9 mouse cellular contexts compared by ENCODE assay signal in the genomic region with DNA sequence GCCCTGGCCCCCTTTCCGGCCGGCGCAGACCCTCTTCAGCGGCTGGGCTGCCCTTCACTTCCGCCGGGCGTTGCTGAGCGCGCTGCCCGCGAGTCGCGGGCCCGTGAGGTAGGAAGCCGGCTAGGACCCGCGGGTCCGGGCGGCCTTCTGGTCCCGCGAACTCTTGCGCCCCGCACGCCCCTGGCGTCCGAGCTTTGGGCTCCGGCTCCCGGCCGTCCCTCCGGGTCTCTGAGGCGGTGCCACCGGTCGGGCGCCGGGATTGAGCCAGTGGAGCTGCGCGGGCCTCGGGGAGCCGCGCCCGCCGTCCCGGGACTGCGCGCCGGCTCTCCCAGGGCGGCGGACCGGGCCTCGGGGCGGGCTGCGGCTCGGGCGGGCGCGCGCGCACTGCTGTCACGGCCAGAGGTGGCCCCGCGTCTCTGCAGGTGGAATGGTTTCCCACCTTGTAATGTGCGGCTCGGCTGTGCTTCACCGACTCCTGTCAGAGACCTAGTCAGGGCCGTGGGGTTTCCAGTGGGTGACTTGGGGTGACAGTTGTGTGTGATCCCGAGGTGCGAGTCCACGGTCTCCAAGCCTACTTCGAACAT. TPM values are rescaled to one million over a fixed set of nuclear protein-coding genes. Genes with fewer than 3 reads are reported as not detected.
A peak's percentile ranks its signal among the peaks of the same experiment; 100 is the strongest.
DNase-seq lines count a peak whose midpoint lies in the region; ATAC-seq and TF ChIP-seq lines count a peak whose summit lies in the region.
"Not testable (repeated sequence)": the region's sequence is repeated elsewhere in the genome, so short reads cannot be mapped to it uniquely, and the experiment has no call there.
"Had no signal": no experiment of that assay in that cellular context is flagged by ENCODE, and none has a peak within 500 bp of the region (broad histone marks: within the 10 kb centered on the region; RNA-seq: fewer than 3 reads in every experiment).

No protein-coding gene starts in this region.

- peak overlapping the region; percentile 74 for H3K4me2 ChIP-seq in heart, embryonic 13.5 days
- H3K4me2 ChIP-seq in kidney, embryonic 16.5 days (replicated peaks; ENCODE audit: low read depth, low read length), result peak overlapping the region; percentile 87
- H3K4me2 ChIP-seq in liver, embryonic 15.5 days, result peak overlapping the region; percentile 94
- H3K4me2 ChIP-seq in midbrain, postnatal 0 days (ENCODE audit: low read depth, low read length, poor library complexity, severe bottlenecking), result peak overlapping the region; percentile 66

- under 1% methylated on average over 58 of the region's 69 CpGs for WGBS in heart, embryonic 13.5 days
- WGBS in kidney, embryonic 16.5 days, result under 1% methylated on average over 56 of the region's 69 CpGs
- under 1% methylated on average over 69 of the region's 69 CpGs for WGBS in liver, embryonic 15.5 days (ENCODE audit: insufficient replicate concordance)
- WGBS in midbrain, postnatal 0 days, result under 1% methylated on average over 44 of the region's 69 CpGs

- H3K27me3 ChIP-seq in heart, embryonic 13.5 days (replicated peaks); kidney, embryonic 16.5 days (ENCODE audit: insufficient read depth, low read length); liver, embryonic 15.5 days; midbrain, postnatal 0 days (ENCODE audit: insufficient read depth, low read length); splenic B cell, adult 2 months (ENCODE audit: control insufficient read depth, insufficient read depth, low read length, poor library complexity, severe bottlenecking): not testable (repeated sequence)

- peak; percentile 61 to 65 for DNase-seq in B cell, adult 2 months
- DNase-seq in adrenal gland, postnatal 36 days, result peak; percentile 42 to 50
- not testable (repeated sequence) for DNase-seq in midbrain, postnatal 0 days (ENCODE audit: low spot score)
- DNase-seq in splenic B cell, adult 2 months (ENCODE audit: low read depth, low spot score), result peak; percentile 39

- H3K27ac ChIP-seq in embryonic fibroblast, embryonic 13.5 days (ENCODE audit: insufficient read depth, low read length); kidney, embryonic 16.5 days (ENCODE audit: low read length); liver, embryonic 15.5 days (replicated peaks); midbrain, postnatal 0 days (ENCODE audit: low read depth, low read length): not testable (repeated sequence)
- peak overlapping the region; percentile 59 for H3K27ac ChIP-seq in heart, embryonic 13.5 days (replicated peaks)

- peak overlapping the region; percentile 80 for H3K9ac ChIP-seq in heart, embryonic 13.5 days
- peak overlapping the region; percentile 57 for H3K9ac ChIP-seq in kidney, embryonic 16.5 days (replicated peaks; ENCODE audit: low read length)
- peak overlapping the region; percentile 55 for H3K9ac ChIP-seq in liver, embryonic 15.5 days
- H3K9ac ChIP-seq in midbrain, postnatal 0 days (replicated peaks; ENCODE audit: low read length, poor library complexity, severe bottlenecking), result peak overlapping the region; percentile 64

- peak overlapping the region; percentile 93 for H3K4me3 ChIP-seq in embryonic fibroblast, embryonic 13.5 days (ENCODE audit: insufficient read depth, low read length)
- peak overlapping the region; percentile 73 for H3K4me3 ChIP-seq in heart, embryonic 13.5 days
- peak overlapping the region; percentile 69 for H3K4me3 ChIP-seq in kidney, embryonic 16.5 days (ENCODE audit: low read length)
- peak overlapping the region; percentile 67 for H3K4me3 ChIP-seq in liver, embryonic 15.5 days (replicated peaks)
- H3K4me3 ChIP-seq in midbrain, postnatal 0 days (ENCODE audit: low read depth, low read length), result peak overlapping the region; percentile 57

- H3K36me3 ChIP-seq in heart, embryonic 13.5 days; kidney, embryonic 16.5 days (ENCODE audit: insufficient read depth, low read length); liver, embryonic 15.5 days (replicated peaks); midbrain, postnatal 0 days (ENCODE audit: insufficient read depth, low read length); splenic B cell, adult 2 months (ENCODE audit: control insufficient read depth, insufficient read depth, low read length, poor library complexity, severe bottlenecking): not testable (repeated sequence)

- not testable (repeated sequence) for TF ChIP-seq CTCF in embryonic fibroblast, embryonic 13.5 days (IDR thresholded peaks at IDR 0.05; ENCODE audit: borderline replicate concordance, insufficient read depth, low read length); midbrain, postnatal 0 days (IDR thresholded peaks at IDR 0.05)

- not testable (repeated sequence) for H3K9me3 ChIP-seq in heart, embryonic 13.5 days; kidney, embryonic 16.5 days (ENCODE audit: low read length); liver, embryonic 15.5 days (replicated peaks); midbrain, postnatal 0 days (ENCODE audit: low read length)

- H3K4me1 ChIP-seq in embryonic fibroblast, embryonic 13.5 days (ENCODE audit: control insufficient read depth, insufficient read depth, low read length); midbrain, postnatal 0 days (ENCODE audit: insufficient read depth, low read length): not testable (repeated sequence)
- H3K4me1 ChIP-seq in heart, embryonic 13.5 days, result peaks cover 15% of the 10 kb centered on the region
- H3K4me1 ChIP-seq in kidney, embryonic 16.5 days (ENCODE audit: insufficient read depth, low read length), result peaks cover 15% of the 10 kb centered on the region; the same call in 1 of the 2 replicates
- peaks cover 23% of the 10 kb centered on the region for H3K4me1 ChIP-seq in liver, embryonic 15.5 days (replicated peaks)

- ATAC-seq in heart, embryonic 13.5 days (ENCODE audit: extremely low read depth, insufficient number of reproducible peaks, low FRiP score, low TSS enrichment), result peak; percentile 67
- ATAC-seq in kidney, embryonic 16.5 days (ENCODE audit: low FRiP score, low TSS enrichment), result peak; percentile 54
- peak; percentile 79 for ATAC-seq in liver, embryonic 15.5 days (ENCODE audit: insufficient read depth)
- peak; percentile 61 for ATAC-seq in midbrain, postnatal 0 days (ENCODE audit: low FRiP score)

- not testable (repeated sequence) for TF ChIP-seq POLR2A in embryonic fibroblast, embryonic 13.5 days (IDR thresholded peaks at IDR 0.05; ENCODE audit: low read depth, low read length)

RNA-seq across cellular contexts. Expression of gene Pdpr, which starts 0.4 kb away (rescaled TPM):
- 10 to 100 TPM; 38.3 to 44.7 TPM for total RNA-seq in adrenal gland, postnatal 36 days (2021)
- 15.1 and 18.5 TPM in 2 replicates for polyA plus RNA-seq in embryonic fibroblast, embryonic 13.5 days (2011; ENCODE audit: insufficient read length, low read depth, missing spikeins)
- polyA plus RNA-seq in heart, embryonic 13.5 days (2015; fragmentation: Nextera tagmentation; extraction: Ambion mirVana), result 9.3 and 10.2 TPM in 2 replicates
- 10.5 and 12.7 TPM in 2 replicates for polyA plus RNA-seq in kidney, embryonic 16.5 days (2015; fragmentation: Nextera tagmentation; extraction: Ambion mirVana)
- 2.4 and 2.6 TPM in 2 replicates for polyA plus RNA-seq in liver, embryonic 15.5 days (2015; fragmentation: Nextera tagmentation; extraction: Ambion mirVana)
- total RNA-seq in midbrain, postnatal 0 days (2014; rRNA removed), result 19.3 and 19.5 TPM in 2 replicates
- 6.7 and 9.5 TPM in 2 replicates for polyA plus RNA-seq in midbrain, postnatal 0 days (2015; fragmentation: Nextera tagmentation; extraction: Ambion mirVana)

RNA-seq across cellular contexts. Expression of gene Clec18a, which starts 2.6 kb away (rescaled TPM):
- not detected for total RNA-seq in adrenal gland, postnatal 36 days (2021)
- polyA plus RNA-seq in embryonic fibroblast, embryonic 13.5 days (2011; ENCODE audit: insufficient read length, low read depth, missing spikeins), result not detected in 2 replicates
- 0.22 TPM in 1 of 2 replicates, not detected in the other for polyA plus RNA-seq in heart, embryonic 13.5 days (2015; fragmentation: Nextera tagmentation; extraction: Ambion mirVana)
- 87.0 and 94.7 TPM in 2 replicates for polyA plus RNA-seq in kidney, embryonic 16.5 days (2015; fragmentation: Nextera tagmentation; extraction: Ambion mirVana)
- polyA plus RNA-seq in liver, embryonic 15.5 days (2015; fragmentation: Nextera tagmentation; extraction: Ambion mirVana), result not detected in 2 replicates
- not detected in 2 replicates for total RNA-seq in midbrain, postnatal 0 days (2014; rRNA removed)
- polyA plus RNA-seq in midbrain, postnatal 0 days (2015; fragmentation: Nextera tagmentation; extraction: Ambion mirVana), result 0.10 and 0.39 TPM in 2 replicates

RNA-seq across cellular contexts. Expression of gene Exosc6, which starts 38.7 kb away (rescaled TPM):
- total RNA-seq in adrenal gland, postnatal 36 days (2021), result not detected
- not detected in 2 replicates for polyA plus RNA-seq in embryonic fibroblast, embryonic 13.5 days (2011; ENCODE audit: insufficient read length, low read depth, missing spikeins)
- 7.7 and 8.0 TPM in 2 replicates for polyA plus RNA-seq in heart, embryonic 13.5 days (2015; fragmentation: Nextera tagmentation; extraction: Ambion mirVana)
- polyA plus RNA-seq in kidney, embryonic 16.5 days (2015; fragmentation: Nextera tagmentation; extraction: Ambion mirVana), result 19.1 TPM in 2 replicates
- 3.5 and 6.0 TPM in 2 replicates for polyA plus RNA-seq in liver, embryonic 15.5 days (2015; fragmentation: Nextera tagmentation; extraction: Ambion mirVana)
- not detected in 2 replicates for total RNA-seq in midbrain, postnatal 0 days (2014; rRNA removed)
- polyA plus RNA-seq in midbrain, postnatal 0 days (2015; fragmentation: Nextera tagmentation; extraction: Ambion mirVana), result not detected in 2 replicates
- total RNA-seq: left cerebral cortex, postnatal 14 days had no signal

Comparison
In these comparisons a context has a peak if more than half of its experiments do, and no peak if none do; other contexts are left out.
1. RNA of gene Clec18a, which starts 2.6 kb away (polyA plus RNA-seq): 87.0 to 94.7 TPM in kidney, embryonic 16.5 days; 0.10 to 0.39 TPM in midbrain, postnatal 0 days, not detected in embryonic fibroblast, embryonic 13.5 days, 0.22 TPM in heart, embryonic 13.5 days and not detected in liver, embryonic 15.5 days; every median in the first group is over 10 times any median in the second.
2. Peak in every context shown above with its lines, with median percentiles within 50 percentile points of each other: H3K4me3 ChIP-seq, ATAC-seq, H3K4me2 ChIP-seq and H3K9ac ChIP-seq.